ENCODE assay signal across 8 mouse cellular contexts in genomic region chr10:80754594-80755290, GRCm38 (mm10). TPM values are rescaled to one million over a fixed set of nuclear protein-coding genes. Genes with fewer than 3 reads are reported as not detected.
DNase-seq lines count a peak whose midpoint lies in the region; ATAC-seq lines count a peak whose summit lies in the region.

TSS of gene Dot1l (plus strand) at chr10:80755206.

- H3K4me1 ChIP-seq in hindbrain, embryonic 15.5 days (replicated peaks) = peaks cover 57% of the 10 kb centered on the region

- H3K27me3 ChIP-seq in hindbrain, embryonic 15.5 days = no peaks in the 10 kb centered on the region

- WGBS in hindbrain, embryonic 15.5 days = 1% methylated on average over 44 of the region's 57 CpGs

- no peaks in the 10 kb centered on the region for H3K9me3 ChIP-seq in hindbrain, embryonic 15.5 days

- H3K27ac ChIP-seq in hindbrain, embryonic 15.5 days (replicated peaks) = peak within 1 kb of the TSS; percentile 90

- H3K36me3 ChIP-seq in hindbrain, embryonic 15.5 days = no peaks in the 10 kb centered on the region

- H3K9ac ChIP-seq in hindbrain, embryonic 15.5 days = peak within 1 kb of the TSS; percentile 96

- DNase-seq in R1 (ENCODE audit: low read depth, low spot score) = peak; percentile 97
- peak; percentile 99 to 100 for DNase-seq in cerebellum, postnatal 25 days
- DNase-seq in frontal cortex, postnatal 36 days (ENCODE audit: low spot score in 2 of 2) = peak; percentile 97 to 98
- peak; percentile 96 for DNase-seq in left cerebral cortex, adult 11 months (ENCODE audit: low spot score)
- DNase-seq in lung, postnatal 4 days = peak; percentile 99
- peak; percentile 96 for DNase-seq in retina, postnatal 7 days (ENCODE audit: low read depth, low spot score)
- DNase-seq in urinary bladder, adult 2 months (ENCODE audit: low spot score) = peak; percentile 98

- peak within 1 kb of the TSS; percentile 94 for H3K4me3 ChIP-seq in hindbrain, embryonic 15.5 days

- peak; percentile 93 for ATAC-seq in hindbrain, embryonic 15.5 days (ENCODE audit: low FRiP score, low read depth)

- peak within 1 kb of the TSS; percentile 93 for H3K4me2 ChIP-seq in hindbrain, embryonic 15.5 days

RNA-seq across cellular contexts. Expression of gene Dot1l, which starts in this region (rescaled TPM):
- 18.3 and 21.6 TPM in 2 replicates for polyA plus RNA-seq in hindbrain, embryonic 15.5 days (2015; fragmentation: Nextera tagmentation; extraction: Ambion mirVana)
- 6.7 and 17.2 TPM in 2 replicates for polyA plus RNA-seq in urinary bladder, adult 2 months (2012; rRNA removed)

Comparison
In these comparisons a context has a peak if more than half of its experiments do, and no peak if none do; other contexts are left out.
1. Peak in every context shown above with its lines: DNase-seq, ATAC-seq, H3K4me3 ChIP-seq and H3K27ac ChIP-seq.